Mouse (Mus musculus): ENCODE measurements at regions not wholly inside any gene's neighbourhood (a gene's known extent, or its start where the extent isn't known, plus 50 kb on each side); places are given as distances from the start of the nearest gene placed in this dataset.
"Not testable (repeated sequence)": the region's sequence is repeated elsewhere in the genome, so short reads cannot be mapped to it uniquely, and the experiment has no call there.

GRCm38 (mm10) chr14:37571971-37572370, 436.9 kb upstream of the Ghitm start:
- TF ChIP-seq CTCF (IDR thresholded peaks at IDR 0.05; ENCODE audit: borderline replicate concordance, insufficient read depth, low read depth, low read length): no peak
- TF ChIP-seq POLR2A (IDR thresholded peaks at IDR 0.05; ENCODE audit: borderline replicate concordance, insufficient read depth, low read length): no peak
- H3K4me3 ChIP-seq (replicated peaks; ENCODE audit: insufficient read depth, low read depth, low read length): no peak overlapping the region
- H3K27ac ChIP-seq (ENCODE audit: insufficient read depth, low read length): no peak overlapping the region
- no peaks in the 10 kb centered on the region for H3K4me1 ChIP-seq (ENCODE audit: control insufficient read depth, insufficient read depth, low read length)
- WGBS: 71% methylated on average over 6 of the region's 6 CpGs
- DNase-seq: no peak
- H3K27me3 ChIP-seq (ENCODE audit: control insufficient read depth, insufficient read depth, low read length): no peaks in the 10 kb centered on the region

GRCm38 (mm10) chr14:37558258-37558657, 423.2 kb upstream of the Ghitm start:
- Histone ChIP-seq H3K27ac (ENCODE audit: insufficient read depth, low read length) (no peak overlapping the region), H3K27me3 (ENCODE audit: control insufficient read depth, insufficient read depth, low read length) (no peaks in the 10 kb centered on the region; the same call in 1 of the 2 replicates), H3K4me1 (ENCODE audit: control insufficient read depth, insufficient read depth, low read length) (no peaks in the 10 kb centered on the region), H3K4me3 (replicated peaks; ENCODE audit: insufficient read depth, low read depth, low read length) (no peak overlapping the region)
- no peak for DNase-seq
- 92% methylated on average over 5 of the region's 5 CpGs for WGBS
- no peak for TF ChIP-seq CTCF (IDR thresholded peaks at IDR 0.05; ENCODE audit: borderline replicate concordance, insufficient read depth, low read depth, low read length)
- TF ChIP-seq POLR2A (IDR thresholded peaks at IDR 0.05; ENCODE audit: borderline replicate concordance, insufficient read depth, low read length): no peak

- DNase-seq: no peak
- no peak overlapping the region for H3K4me3 ChIP-seq (replicated peaks; ENCODE audit: insufficient read depth, low read depth, low read length)
- no peaks in the 10 kb centered on the region for H3K27me3 ChIP-seq (ENCODE audit: control insufficient read depth, insufficient read depth, low read length)
- TF ChIP-seq CTCF (IDR thresholded peaks at IDR 0.05; ENCODE audit: borderline replicate concordance, insufficient read depth, low read depth, low read length): no peak
- TF ChIP-seq POLR2A (IDR thresholded peaks at IDR 0.05; ENCODE audit: borderline replicate concordance, insufficient read depth, low read length): no peak
- H3K4me1 ChIP-seq (ENCODE audit: control insufficient read depth, insufficient read depth, low read length): no peaks in the 10 kb centered on the region
- no peak overlapping the region for H3K27ac ChIP-seq (ENCODE audit: insufficient read depth, low read length)
Measured at GRCm38 (mm10) chr14:37523616-37524015, 388.5 kb upstream of the Ghitm start.

GRCm38 (mm10) chr14:37520631-37521030, 385.6 kb upstream of the Ghitm start:
- not testable (repeated sequence) for DNase-seq; H3K4me1 ChIP-seq (ENCODE audit: control insufficient read depth, insufficient read depth, low read length); H3K4me3 ChIP-seq (replicated peaks; ENCODE audit: insufficient read depth, low read depth, low read length); H3K27me3 ChIP-seq (ENCODE audit: control insufficient read depth, insufficient read depth, low read length); H3K27ac ChIP-seq (ENCODE audit: insufficient read depth, low read length)
- 93% methylated on average over 3 of the region's 3 CpGs for WGBS

- WGBS: 41% methylated on average over 5 of the region's 5 CpGs
- DNase-seq: no peak
- no peak overlapping the region for H3K4me3 ChIP-seq (replicated peaks; ENCODE audit: insufficient read depth, low read depth, low read length)
- no peak for TF ChIP-seq CTCF (IDR thresholded peaks at IDR 0.05; ENCODE audit: borderline replicate concordance, insufficient read depth, low read depth, low read length)
- no peak for TF ChIP-seq POLR2A (IDR thresholded peaks at IDR 0.05; ENCODE audit: borderline replicate concordance, insufficient read depth, low read length)
- H3K27ac ChIP-seq (ENCODE audit: insufficient read depth, low read length): no peak overlapping the region
- H3K4me1 ChIP-seq (ENCODE audit: control insufficient read depth, insufficient read depth, low read length): no peaks in the 10 kb centered on the region
- no peaks in the 10 kb centered on the region for H3K27me3 ChIP-seq (ENCODE audit: control insufficient read depth, insufficient read depth, low read length)
Measured at GRCm38 (mm10) chr14:37505314-37505713, 370.2 kb upstream of the Ghitm start.

GRCm38 (mm10) chr14:37490711-37491110, 355.6 kb upstream of the Ghitm start:
- Histone ChIP-seq H3K27me3 (ENCODE audit: control insufficient read depth, insufficient read depth, low read length) (no peaks in the 10 kb centered on the region), H3K4me3 (replicated peaks; ENCODE audit: insufficient read depth, low read depth, low read length) (no peak overlapping the region), H3K27ac (ENCODE audit: insufficient read depth, low read length) (no peak overlapping the region), H3K4me1 (ENCODE audit: control insufficient read depth, insufficient read depth, low read length) (no peaks in the 10 kb centered on the region)
- DNase-seq: no peak
- 17% methylated on average over 4 of the region's 4 CpGs for WGBS
- no peak for TF ChIP-seq CTCF (IDR thresholded peaks at IDR 0.05; ENCODE audit: borderline replicate concordance, insufficient read depth, low read depth, low read length)

GRCm38 (mm10) chr14:37485292-37485691, 350.2 kb upstream of the Ghitm start:
- TF ChIP-seq CTCF (IDR thresholded peaks at IDR 0.05; ENCODE audit: borderline replicate concordance, insufficient read depth, low read depth, low read length) (no peak), POLR2A (IDR thresholded peaks at IDR 0.05; ENCODE audit: borderline replicate concordance, insufficient read depth, low read length) (no peak)
- DNase-seq: no peak

GRCm38 (mm10) chr14:37477599-37477998, 342.5 kb upstream of the Ghitm start:
- no peak overlapping the region for H3K27ac ChIP-seq (ENCODE audit: insufficient read depth, low read length)
- no peak for TF ChIP-seq POLR2A (IDR thresholded peaks at IDR 0.05; ENCODE audit: borderline replicate concordance, insufficient read depth, low read length)
- TF ChIP-seq CTCF (IDR thresholded peaks at IDR 0.05; ENCODE audit: borderline replicate concordance, insufficient read depth, low read depth, low read length): no peak
- DNase-seq: no peak
- H3K4me1 ChIP-seq (ENCODE audit: control insufficient read depth, insufficient read depth, low read length): no peaks in the 10 kb centered on the region
- no peak overlapping the region for H3K4me3 ChIP-seq (replicated peaks; ENCODE audit: insufficient read depth, low read depth, low read length)
- no peaks in the 10 kb centered on the region; the same call in 1 of the 2 replicates for H3K27me3 ChIP-seq (ENCODE audit: control insufficient read depth, insufficient read depth, low read length)

More at GRCm38 (mm10) chr14:37485292-37485691, 350.2 kb upstream of the Ghitm start:
- H3K27me3 ChIP-seq (ENCODE audit: control insufficient read depth, insufficient read depth, low read length): no peaks in the 10 kb centered on the region
- H3K4me3 ChIP-seq (replicated peaks; ENCODE audit: insufficient read depth, low read depth, low read length): no peak overlapping the region
- WGBS: 94% methylated on average over 8 of the region's 8 CpGs
- no peak overlapping the region for H3K27ac ChIP-seq (ENCODE audit: insufficient read depth, low read length)
- H3K4me1 ChIP-seq (ENCODE audit: control insufficient read depth, insufficient read depth, low read length): no peaks in the 10 kb centered on the region

GRCm38 (mm10) chr14:37468711-37469110, 333.6 kb upstream of the Ghitm start:
- no peak overlapping the region for H3K4me3 ChIP-seq (replicated peaks; ENCODE audit: insufficient read depth, low read depth, low read length)
- 72% methylated on average over 2 of the region's 2 CpGs for WGBS
- TF ChIP-seq POLR2A (IDR thresholded peaks at IDR 0.05; ENCODE audit: borderline replicate concordance, insufficient read depth, low read length): no peak
- no peak for TF ChIP-seq CTCF (IDR thresholded peaks at IDR 0.05; ENCODE audit: borderline replicate concordance, insufficient read depth, low read depth, low read length)
- no peaks in the 10 kb centered on the region for H3K4me1 ChIP-seq (ENCODE audit: control insufficient read depth, insufficient read depth, low read length)
- no peak overlapping the region for H3K27ac ChIP-seq (ENCODE audit: insufficient read depth, low read length)
- no peak for DNase-seq
- H3K27me3 ChIP-seq (ENCODE audit: control insufficient read depth, insufficient read depth, low read length): no peaks in the 10 kb centered on the region
